Mouse (Mus musculus) C2C12 (cell line): Measurements from ENCODE around the gene Camta1.

Experiments
- CEBPB ChIP-seq: IDR thresholded peaks from one replicate; pipeline ENCODE4 v1.6.1; 2011; ENCODE audit warnings: low read depth, mild to moderate bottlenecking, control low read depth, moderate library complexity
- CTCF ChIP-seq: IDR thresholded peaks from one replicate; pipeline ENCODE4 v1.5.1; 2011; ENCODE audit not compliant: control insufficient read depth, insufficient read depth, insufficient read length
- MAX ChIP-seq: IDR thresholded peaks from one replicate; pipeline ENCODE4 v1.6.1; 2011; ENCODE audit warnings: mild to moderate bottlenecking, control low read depth
- MYOD1 ChIP-seq: IDR thresholded peaks from one replicate; pipeline ENCODE4 v1.6.1; 2011; ENCODE audit warnings: low read depth; ENCODE audit not compliant: control insufficient read depth, insufficient read length
- USF1 ChIP-seq: IDR thresholded peaks from one replicate; pipeline ENCODE4 v1.6.1; 2011; ENCODE audit warnings: low read depth, mild to moderate bottlenecking, control low read depth, moderate library complexity

GRCm38 (mm10) chr4:151729116-151729515 lies 132.6 kb downstream of the Camta1 start:
- no peak for TF ChIP-seq CTCF
- no peak for TF ChIP-seq USF1
- TF ChIP-seq MYOD1 = no peak
- TF ChIP-seq MAX = no peak
- TF ChIP-seq CEBPB = no peak
